Mouse (Mus musculus): ENCODE measurements around the gene Larp4.

Gene Larp4

DNA sequence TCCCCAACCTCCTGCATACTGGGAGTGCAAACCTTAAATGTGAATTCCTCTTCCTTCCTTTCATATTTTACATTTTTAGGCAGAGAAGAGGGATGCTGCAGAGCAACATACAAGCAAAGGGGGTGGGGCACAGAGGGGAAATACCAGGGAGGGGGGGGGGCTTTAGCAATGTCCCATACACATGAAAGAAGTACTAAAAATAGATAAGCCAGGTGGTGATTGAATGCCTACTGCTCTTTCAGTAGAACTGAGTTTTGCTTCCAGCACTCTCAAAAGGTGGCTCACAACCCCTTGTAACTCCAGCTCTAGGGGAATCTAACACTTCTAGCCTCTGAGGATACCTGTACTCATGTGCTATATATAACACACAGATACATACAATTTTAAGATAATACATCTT lies 36.3 kb downstream of the Larp4 start:
- DNase-seq, result no peak

DNA sequence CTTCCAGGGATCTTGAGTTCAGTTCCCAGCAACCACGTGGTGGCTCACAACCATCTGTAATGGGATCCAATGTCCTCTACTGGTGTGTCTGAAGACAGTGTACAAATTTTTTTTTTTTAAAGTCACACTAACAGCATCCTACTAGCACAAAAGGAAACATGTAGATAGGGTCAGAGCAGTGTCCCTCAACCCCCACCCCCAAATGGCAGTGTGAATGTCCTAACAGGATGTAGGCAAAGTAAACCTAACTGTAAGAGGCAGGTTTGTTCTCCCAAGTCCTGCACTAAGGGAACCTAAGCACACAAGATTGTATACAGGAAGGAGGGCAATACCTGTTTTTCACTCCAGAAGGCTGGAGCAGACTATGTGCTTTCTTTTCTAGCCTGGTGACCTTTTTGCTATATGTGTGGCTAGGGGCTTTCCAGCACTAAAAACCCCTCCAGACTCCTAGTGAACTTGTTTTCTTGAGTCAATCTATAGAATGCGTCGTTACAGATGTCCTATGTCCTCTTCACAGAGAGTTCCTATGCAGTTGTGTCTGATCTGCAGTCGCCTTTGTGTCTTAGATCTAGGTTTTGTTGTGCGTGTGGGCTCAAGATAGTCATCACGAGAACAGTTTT lies 48.5 kb downstream of the Larp4 start:
- DNase-seq, result no peak

DNA sequence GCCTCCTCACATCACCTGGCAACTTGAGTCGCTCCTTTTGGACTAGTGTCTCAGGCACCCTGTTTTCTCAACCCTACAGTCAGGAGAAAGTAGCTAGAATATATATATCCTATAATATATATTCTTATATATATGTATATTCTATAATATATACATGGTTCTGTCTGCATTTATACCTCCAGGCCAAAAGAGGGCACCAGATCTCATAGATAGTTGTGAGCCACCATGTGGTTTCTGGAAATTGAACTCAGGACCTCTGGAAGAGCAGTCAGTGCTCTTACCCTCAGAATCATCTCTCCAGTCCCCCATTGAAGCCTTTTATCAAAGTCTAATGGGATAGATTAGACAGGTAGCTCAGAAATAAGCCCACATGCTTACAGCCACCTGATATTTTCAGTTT lies 51.3 kb downstream of the Larp4 start:
- DNase-seq, result no peak

DNA sequence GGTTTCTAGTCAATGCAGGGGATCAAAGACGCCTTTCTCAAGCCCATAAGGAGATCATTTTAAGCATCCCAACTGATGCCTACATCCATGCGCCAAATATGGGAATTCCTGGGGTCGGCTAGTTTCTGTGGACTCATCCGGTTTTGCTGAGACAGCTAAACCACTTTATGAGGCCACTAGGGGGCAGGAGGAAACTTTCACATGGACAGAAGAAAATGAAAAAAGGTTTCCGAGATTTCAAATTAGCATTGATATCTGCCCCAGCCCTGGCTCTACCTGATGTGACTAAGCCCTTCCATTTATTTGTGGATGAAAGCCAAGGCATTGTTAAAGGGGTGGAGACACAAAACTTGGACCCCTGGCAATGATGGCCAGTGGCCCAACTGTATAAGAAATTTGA lies 53.1 kb downstream of the Larp4 start:
- DNase-seq, result peak; percentile 58 to 62

DNA sequence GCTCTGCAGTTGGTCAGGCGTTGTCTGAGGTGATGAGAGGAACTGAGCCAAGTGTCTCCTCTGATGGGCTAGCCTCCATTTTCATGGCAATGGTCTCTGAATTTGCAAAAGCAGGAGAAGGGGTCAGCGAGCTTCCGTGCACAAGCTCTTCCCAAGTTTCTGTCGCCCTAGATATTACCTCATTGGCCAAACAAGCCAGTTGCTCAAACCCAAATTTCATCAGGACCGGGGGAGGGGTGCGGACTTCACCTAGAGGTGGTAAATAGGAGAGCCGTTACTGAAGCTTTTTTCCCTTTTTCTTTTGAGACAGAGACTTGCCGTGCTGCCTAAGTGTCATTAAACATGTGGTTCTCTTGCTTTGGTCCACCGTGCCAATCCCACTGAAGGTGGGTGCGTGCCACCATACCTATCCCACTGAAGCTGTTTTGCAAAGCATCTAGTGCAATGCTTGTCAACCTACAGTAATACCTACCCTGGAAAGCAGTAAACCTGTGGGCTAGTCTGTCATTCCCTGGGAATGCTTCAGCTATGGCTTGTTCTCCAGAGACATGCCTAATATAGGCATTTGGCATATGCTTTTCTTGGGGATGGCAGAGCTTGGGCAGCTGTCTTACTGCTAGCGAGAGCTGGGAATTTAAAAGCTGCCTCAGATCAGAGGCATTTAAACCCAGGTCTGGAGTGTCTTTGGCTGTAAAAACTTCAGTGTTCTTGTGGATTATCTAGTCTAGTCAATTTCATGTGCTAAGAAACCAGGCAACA lies 55.4 kb downstream of the Larp4 start:
- DNase-seq, result no peak

DNA sequence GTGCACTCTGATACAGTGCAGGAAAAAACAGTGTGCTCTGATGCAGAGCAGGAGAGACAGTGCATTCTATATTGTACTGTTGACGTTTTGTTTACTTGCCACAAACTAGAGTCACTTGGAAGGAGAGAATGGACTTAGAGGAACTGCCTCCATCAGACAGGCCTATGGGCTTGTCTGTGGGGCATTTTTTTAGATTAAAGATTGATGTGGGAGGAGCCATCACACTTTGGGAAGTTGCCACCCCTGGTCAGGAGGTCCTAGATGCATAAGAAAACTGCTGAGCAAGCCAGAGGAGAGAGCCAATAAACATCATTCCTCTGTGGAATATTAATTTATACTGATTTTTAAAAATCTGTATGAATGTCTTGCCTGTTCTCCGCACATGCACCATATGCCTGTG lies 58.3 kb downstream of the Larp4 start:
- DNase-seq, result no peak

DNA sequence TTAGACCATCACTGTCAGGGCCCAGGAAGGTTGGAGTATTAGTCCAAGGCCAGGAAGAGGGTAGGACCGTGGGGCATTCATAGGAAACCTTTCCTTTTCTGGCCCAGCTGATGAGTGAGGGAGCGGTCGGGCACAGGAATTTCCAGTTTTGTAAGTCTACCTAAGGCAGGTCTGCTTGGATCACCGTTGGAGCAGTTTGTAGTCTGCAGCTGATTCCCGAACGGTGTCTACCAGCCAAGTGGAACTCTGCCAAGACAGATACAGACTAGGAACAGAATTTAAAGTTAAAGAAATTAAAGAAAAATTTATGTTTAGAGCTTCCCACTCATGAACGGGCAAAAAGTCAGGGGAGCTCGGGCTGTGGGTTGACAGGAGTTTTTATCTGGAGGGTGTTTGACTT lies 59.6 kb downstream of the Larp4 start:
- no peak for DNase-seq

DNA sequence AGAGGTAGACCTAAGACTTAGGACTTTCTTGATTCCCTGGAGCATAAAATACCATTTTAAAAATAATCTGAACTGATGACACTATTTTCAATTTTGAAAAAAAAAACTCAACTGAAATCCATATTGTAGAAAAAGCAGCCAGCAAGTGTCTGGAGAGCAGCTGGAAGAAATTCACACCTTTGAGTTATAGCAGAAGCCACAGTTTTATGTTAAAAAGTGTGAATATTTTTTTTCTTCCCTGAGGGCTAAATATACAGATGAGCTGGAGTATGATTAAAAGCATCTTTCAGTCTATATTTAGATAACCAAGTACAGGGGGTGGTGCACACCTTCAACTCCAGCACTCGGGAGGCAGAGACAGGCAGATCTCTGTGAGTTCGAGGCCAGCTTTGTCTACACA lies 60.0 kb downstream of the Larp4 start:
- no peak for DNase-seq

DNA sequence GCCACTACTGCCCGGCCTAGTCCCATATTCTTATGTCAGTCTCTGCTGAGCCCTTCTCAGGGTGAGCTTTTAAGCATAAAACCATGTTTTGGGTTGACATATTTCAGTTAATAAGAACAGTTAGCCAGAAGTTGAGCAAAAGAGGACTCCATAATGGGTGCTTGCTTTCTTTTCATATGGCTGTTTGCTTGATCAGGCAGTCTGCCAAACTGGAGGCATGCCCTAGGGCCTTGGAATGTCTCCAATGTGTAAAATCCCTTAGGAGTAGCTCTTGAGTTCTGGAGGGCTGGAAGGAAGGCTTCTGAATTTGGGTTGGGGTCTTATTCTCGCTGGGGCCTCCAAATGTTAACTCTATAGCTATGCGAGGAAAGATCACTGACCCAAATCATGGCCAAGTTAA lies 62.7 kb downstream of the Larp4 start:
- no peak for DNase-seq

DNA sequence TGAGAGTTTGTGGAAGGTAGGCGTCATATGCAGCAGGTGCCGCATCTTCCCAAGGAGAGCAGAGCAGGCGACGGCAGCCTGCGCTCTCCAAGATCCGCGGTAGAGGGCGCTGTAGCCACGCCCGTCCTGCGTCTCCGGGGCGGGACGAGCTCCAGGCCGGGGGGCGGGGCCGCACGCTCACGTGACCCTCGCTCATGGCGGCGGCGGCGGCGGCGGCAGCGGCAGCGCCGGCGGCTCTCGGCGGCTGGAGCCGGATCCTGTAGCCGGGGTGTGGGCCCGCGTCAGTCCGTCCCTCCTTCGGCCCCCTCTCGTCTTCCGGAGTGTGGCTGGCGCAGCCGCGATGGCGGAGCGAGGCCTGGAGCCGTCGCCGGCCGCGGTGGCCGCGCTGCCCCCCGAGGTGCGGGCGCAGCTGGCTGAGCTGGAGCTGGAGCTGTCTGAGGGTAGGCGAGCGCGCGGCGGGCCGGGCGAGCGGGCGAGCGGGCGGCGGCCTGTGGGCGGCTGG lies 68.7 kb downstream of the Larp4 start, which contains the start of gene Dip2b:
TSS of gene Dip2b (plus strand) at position 195 of the 502 bp plus-strand sequence.
- DNase-seq, result peak; percentile 96 to 100

DNA sequence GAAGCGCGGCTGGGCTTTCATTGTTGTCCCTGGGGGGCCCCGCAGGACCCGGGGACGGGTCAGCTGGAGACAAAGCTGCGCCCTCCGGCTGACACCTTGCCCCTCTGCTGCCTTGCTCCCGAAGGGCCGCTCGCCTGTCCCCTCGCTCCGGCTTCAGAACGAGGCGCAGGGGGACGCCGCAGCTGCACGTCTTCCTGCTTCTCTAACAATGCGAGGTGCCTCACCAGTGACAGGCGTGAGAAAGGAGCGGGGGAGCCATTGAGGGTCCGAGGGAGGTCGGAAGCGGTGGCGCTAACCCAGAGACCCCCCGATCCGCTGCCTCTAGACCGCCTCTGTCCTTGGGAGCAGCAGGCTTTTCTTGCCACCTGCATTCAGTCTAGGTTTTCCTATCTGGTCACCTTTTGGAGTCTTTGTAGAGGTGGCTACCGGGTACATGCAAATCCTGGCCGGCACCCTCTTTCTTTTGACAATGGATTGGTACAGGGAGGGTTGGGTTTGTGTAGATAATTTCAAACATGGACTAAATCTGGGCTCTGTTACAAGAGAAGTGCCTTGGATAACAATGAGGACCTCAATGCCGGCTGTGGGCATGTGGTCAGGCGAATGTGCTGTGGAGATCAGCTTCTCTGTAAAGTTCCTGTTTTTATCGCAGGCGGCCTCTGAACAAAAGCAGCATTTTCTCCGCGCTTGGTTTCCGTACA lies 69.3 kb downstream of the Larp4 start:
- peak; percentile 46 to 61 for DNase-seq

DNA sequence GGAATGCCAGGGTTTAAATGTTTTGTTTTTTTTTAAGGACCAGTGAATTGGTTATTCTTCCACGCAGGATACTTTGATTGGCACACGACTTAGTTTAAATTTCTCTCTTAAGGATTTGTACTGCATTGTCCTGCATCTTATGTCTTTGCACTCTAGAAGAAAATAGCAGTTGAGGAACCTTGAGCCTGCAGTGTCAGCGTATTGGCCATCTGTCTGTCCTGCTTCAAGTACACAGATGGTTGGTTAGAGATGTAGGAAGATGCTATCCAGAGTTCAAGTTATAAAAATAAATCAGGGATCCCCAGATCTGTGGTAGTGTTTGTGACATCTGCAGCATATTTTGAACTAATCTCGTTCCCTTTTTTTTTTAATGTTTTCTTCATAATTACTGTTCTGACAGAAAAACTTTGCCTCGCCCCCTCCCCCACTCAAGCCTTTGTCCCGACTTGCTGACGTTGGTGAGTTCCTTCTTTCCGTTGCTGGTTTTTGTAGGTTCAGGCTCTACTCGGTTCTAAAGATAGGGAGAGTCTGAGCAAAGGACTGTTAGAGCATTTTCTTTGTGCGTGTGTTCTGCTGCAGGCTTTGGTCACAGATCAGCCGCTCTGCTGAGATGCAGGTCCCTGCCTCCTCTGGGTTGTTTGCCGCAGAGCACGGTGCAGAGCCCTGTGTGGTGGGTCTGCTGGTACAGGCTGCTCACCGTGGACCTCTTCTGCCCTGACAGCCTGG lies 70.8 kb downstream of the Larp4 start:
- peak; percentile 41 to 56 for DNase-seq

DNA sequence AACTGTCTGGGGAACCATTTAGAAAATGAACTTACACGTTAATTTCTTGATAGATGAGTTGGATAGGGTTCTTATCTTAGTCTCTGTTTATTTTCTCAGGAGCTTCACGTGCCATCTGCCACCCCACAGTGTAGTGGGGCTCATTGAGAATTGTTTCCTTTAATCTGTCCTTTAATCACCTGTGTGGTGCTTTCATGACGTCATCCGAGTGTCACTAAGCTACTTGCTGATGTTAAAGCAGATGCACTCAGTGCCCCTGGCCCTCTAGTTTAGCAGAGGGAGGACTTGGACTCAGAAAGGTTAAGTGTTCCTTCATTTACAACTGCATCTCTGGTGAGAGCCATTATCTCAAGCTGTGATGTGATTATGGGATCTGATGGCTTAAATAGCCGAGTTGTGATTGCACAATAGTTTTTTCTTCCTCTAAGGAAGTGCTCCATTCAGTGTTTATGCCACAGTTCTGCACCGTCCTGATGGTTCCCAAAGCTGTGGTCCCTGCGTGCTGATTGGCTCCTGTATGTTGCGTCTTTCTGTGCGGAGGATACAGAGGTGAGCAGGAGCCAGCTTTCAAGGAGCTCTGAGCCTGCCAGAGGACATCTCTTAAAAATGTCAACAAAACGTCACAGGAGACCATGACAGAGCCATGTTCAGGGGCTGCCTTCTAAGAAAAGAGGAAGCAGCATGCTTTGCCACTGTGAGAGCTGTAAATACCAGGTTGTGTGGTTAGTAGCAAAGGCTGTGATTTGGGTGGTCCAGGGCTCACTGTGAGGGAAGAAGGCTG lies 71.6 kb downstream of the Larp4 start:
- peak; percentile 49 to 50 for DNase-seq

DNA sequence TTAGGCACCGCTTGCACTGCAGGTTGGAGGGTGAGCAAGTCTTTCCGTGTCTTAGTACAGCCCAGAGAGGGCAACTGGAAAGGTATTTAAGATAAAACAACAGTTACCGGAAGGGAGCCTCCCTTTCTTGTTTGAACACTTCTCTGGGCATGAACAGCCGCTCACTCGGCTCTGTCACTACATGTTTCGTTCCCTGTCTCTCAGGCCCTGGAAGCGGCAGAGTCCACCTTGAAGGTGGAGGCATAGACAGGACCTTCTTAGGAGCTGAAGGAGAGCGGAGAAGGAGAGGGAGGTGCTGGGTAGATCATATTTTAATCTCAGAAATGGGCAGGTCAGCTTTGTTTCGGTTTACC lies 72.2 kb downstream of the Larp4 start:
- no peak for DNase-seq

DNA sequence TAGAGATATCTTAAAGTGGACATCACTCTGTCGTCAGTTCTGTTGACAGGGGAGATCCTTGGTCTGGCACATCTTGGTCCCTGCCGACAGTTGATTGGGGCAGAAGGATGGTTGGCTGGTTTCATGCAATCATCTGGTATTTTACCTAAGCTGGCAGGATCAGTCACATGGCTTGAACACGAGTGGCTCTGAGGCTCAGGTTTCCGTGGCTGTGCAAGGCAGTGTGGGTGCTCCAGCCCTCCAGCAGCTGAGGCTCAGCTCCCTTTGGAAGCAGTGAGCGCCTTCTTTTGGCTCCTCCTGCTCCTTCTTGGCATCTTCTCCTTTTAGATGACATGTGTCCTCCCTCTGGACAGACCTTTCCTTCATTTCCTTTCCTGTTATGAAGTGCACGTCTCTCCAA lies 75.7 kb downstream of the Larp4 start:
- DNase-seq, result no peak

DNA sequence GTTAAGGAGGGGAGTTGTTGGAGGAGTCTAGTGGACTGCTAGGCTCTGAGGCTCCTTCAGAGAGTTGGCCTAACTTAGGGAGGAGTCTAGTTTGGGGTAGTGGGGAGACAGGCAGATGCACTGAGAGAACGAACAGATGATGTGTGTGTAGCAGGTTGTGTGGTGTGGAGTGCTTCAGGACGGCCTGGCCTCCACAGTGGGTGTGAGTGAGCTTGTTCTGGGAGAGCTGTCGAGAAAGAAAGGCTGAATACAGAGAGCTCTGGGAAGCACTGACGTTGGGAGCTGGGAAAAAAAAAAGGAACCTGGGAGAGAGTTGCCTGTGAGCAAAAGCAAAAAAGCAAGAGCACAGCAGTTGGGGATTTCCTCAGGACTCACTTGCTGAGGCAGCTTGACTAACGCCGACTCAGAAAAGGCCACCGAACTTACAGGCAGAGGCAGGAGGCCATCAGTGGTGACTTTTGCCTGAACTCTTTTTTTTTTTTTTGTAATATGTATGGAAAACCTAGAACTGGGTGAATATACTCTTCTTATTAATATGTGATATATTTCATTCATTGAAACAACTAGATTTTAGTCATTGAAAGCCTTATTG lies 79.7 kb downstream of the Larp4 start:
- no peak for DNase-seq

DNA sequence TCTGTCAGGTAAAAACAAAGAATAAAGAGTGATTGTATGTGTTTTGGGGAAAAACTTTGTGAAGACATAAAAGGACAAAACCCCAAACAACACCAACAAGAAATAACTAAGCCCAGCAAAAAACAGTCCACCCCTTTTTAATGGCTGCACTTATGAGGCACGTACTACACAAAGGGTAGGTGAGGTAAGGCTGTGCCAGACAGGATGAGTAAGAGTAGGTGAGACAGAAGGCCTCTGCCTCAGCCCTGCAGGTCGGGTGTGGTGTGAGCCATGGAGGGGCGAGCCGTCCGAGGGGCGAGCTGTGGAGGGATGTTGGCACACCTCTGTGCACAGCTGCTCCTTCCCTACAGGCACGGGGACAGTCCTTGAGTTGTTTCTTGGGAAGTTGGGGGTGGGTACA lies 81.1 kb downstream of the Larp4 start:
- no peak for DNase-seq

DNA sequence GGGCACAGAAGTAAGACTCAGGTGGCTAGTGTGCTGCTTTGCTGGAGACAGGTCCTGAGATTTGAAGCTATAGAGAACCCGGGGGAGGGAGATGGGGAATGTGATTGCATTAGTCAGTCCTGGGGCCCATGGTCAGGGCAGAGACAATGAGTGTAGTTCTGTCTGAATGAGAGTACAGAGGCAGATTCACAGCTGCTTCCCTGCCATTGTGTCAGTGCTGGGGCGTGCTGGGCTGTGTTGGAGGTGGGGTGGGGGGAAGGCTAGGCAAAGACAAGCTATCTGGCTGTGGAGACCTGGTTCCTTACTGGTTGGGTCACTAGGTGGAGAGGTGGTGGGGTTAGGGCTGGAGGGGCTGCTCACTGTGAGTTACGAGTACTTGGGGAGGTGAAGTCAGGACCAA lies 82.9 kb downstream of the Larp4 start:
- DNase-seq, result no peak

DNA sequence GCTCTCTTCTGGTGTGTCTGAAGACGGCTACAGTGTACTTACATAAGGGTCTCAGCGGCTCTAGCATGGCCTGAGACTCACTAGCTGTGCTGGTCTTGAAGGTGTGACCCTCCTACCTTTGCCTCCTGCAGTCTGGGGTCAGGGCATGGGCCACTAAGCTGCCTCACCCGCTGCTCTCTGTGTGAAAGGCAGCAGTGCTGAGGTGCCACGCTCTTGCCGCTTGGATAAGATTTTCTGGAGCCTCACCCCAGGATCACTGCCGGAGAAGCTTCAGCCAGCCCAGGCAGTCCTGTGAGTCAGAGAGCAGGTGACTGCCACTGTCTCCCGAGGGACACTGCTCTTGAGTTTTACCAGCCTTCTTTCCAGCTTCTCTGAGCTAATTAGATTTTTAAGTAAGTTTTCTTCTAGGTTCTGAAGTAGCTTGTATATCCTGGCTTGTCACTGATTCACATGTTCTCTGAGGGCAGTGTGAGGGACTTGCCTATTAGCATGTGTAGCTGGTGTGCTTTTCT lies 86.6 kb downstream of the Larp4 start:
- no peak for DNase-seq

DNA sequence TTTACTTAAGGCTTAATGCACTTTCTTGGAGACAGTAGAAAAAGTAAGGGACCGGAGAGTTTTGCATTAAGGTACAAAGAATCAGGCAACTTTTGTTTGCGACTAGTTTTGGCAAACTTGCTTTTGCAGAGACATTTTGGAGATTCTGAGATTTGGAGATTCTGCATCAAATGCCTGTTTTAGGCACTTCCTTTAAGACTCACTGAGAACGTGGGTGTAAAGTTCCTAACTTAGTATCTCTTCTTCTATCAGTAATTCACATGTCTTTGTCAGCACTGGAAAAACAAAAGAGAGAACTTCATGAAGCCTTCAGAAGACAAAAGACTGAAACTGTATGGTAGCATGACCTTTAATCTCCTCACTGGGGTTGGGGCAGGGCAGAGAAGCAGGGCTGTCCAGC lies 87.8 kb downstream of the Larp4 start:
- no peak for DNase-seq

DNA sequence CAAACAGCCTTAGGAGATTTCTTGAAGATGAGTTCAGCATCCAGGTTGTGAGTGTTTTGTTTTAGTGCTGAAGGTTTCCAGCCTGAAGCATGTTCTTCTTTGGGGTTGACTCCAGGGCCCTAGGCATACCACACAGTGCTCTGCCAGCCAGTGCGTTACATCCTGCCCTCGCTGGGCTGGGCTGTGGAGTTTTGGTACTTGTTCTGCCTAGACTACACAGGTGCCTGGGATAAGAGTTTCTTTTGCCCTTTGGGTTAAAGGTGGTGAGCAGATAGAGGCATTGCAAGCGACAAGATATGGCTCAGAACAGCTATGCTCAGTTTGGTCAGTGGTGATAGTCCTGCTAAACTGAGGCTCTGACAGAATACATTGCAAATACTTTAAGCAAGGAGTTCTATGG lies 88.3 kb downstream of the Larp4 start:
- no peak for DNase-seq

DNA sequence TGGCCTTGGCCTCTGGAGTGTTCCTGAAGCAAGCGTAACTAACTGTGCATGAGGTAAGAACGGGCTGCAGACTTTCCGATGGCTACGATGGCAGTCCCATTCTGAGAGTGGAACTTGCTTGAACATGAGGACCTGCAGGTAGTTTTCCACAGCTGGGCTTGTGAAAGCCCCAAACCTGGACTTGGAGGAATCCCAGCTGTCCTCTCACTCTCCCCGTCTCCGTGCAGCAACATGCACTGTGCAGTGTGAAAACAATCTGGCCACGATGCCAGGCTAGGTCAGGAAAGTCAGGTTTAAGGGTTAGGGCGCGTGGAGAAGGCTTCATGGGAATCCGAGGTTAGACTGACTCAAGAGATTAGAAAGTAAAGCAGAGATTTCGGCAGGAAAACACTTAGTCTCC lies 89.0 kb downstream of the Larp4 start:
- DNase-seq, result no peak

All from cerebellum, adult 18-20 months (tissue).